Mouse (Mus musculus) kidney, adult 2 months (tissue): Measurements from ENCODE around the gene Kirrel3. TPM values are rescaled to one million over a fixed set of nuclear protein-coding genes. Genes with fewer than 3 reads are reported as not detected.
A peak's percentile ranks its signal among the peaks of the same experiment; 100 is the strongest.

Source experiments
- DNase-seq: peaks from one replicate; pipeline ENCODE4 v3.0.0; 2021
- H3K27ac ChIP-seq: fragments of 200-500 bp; 2 replicates; pipeline ENCODE4 v1.5.1; 2012; ENCODE audit warnings: low read depth, low read length, control low read depth, inconsistent platforms; ENCODE audit not compliant: insufficient read depth
- H3K27me3 ChIP-seq: fragments of 200-500 bp; replicated peaks from 2 replicates; pipeline ENCODE4 v1.6.1; 2012; ENCODE audit warnings: mild to moderate bottlenecking, moderate library complexity, low read length, inconsistent platforms; ENCODE audit not compliant: control insufficient read depth, insufficient read depth
- H3K36me3 ChIP-seq: fragments of 200-500 bp; 2 replicates; pipeline ENCODE4 v1.6.1; 2012; ENCODE audit warnings: mild to moderate bottlenecking, moderate library complexity, low read length, inconsistent platforms; ENCODE audit not compliant: control insufficient read depth, insufficient read depth
- H3K4me1 ChIP-seq: fragments of 200-500 bp; 2 replicates; pipeline ENCODE4 v1.6.1; 2011; ENCODE audit warnings: low read length; ENCODE audit not compliant: control insufficient read depth, insufficient read depth
- H3K4me3 ChIP-seq: fragments of 200-500 bp; 2 replicates; pipeline ENCODE4 v1.5.1; 2011; ENCODE audit warnings: mild to moderate bottlenecking, low read depth, low read length, control low read depth; ENCODE audit not compliant: insufficient read depth
- CTCF ChIP-seq: fragments of 200-500 bp; conservative IDR thresholded peaks from 2 replicates; pipeline ENCODE4 v1.5.1; 2011; ENCODE audit warnings: low read depth, mild to moderate bottlenecking, control low read depth, low read length, moderate library complexity, mixed read lengths; ENCODE audit not compliant: insufficient read depth, insufficient read length
- POLR2A ChIP-seq: fragments of 200-500 bp; IDR thresholded peaks from one replicate; pipeline ENCODE4 v1.6.1; 2011; ENCODE audit warnings: low read depth, low read length, control low read depth
- WGBS: fragments of 180-500 bp; shearing (Covaris S2); methylation state at CpG from one replicate; pipeline ENCODE4 v1.1.7; 2018; 5-methylcytosine and 5-hydroxymethylcytosine counted together
- polyA plus RNA-seq: library from polyadenylated mRNA; depleted of rRNA; stranded (reverse); fragments of >200 nt; gene quantifications from 2 replicates; pipeline ENCODE4 v1.2.3, GENCODE M21; 2012

Kirrel3 gene
- polyA plus RNA-seq, 1 experiment, result 0.47 TPM

- H3K36me3 ChIP-seq, result no peaks in the 10 kb centered on the region
- no peak for TF ChIP-seq CTCF
- TF ChIP-seq POLR2A, result no peak
- H3K27me3 ChIP-seq, result no peaks in the 10 kb centered on the region
- 0 out of 2 replicates have a peak, but pooled peaks cover under 1% of the 10 kb centered on the region for H3K4me1 ChIP-seq
- 94% methylated on average over 12 of the region's 12 CpGs for WGBS
- DNase-seq, result no peak
- H3K27ac ChIP-seq, result no peak overlapping the region
- H3K4me3 ChIP-seq, result no peak overlapping the region
These were observed 501.9 kb downstream of the Kirrel3 start for GRCm38 (mm10) chr9:34987422-34988148.

- H3K36me3 ChIP-seq, result no peaks in the 10 kb centered on the region
- TF ChIP-seq CTCF (no peak), POLR2A (no peak)
- H3K4me1 ChIP-seq, result 0 out of 2 replicates have a peak, but pooled peaks cover 3% of the 10 kb centered on the region
- 91% methylated on average over 3 of the region's 3 CpGs for WGBS
- H3K4me3 ChIP-seq, result no peak overlapping the region
- H3K27ac ChIP-seq, result no peak overlapping the region
- DNase-seq, result no peak
- H3K27me3 ChIP-seq, result no peaks in the 10 kb centered on the region
These were observed 503.0 kb downstream of the Kirrel3 start for GRCm38 (mm10) chr9:34988683-34989082.

- no peak overlapping the region for H3K4me3 ChIP-seq
- H3K27me3 ChIP-seq, result no peaks in the 10 kb centered on the region
- TF ChIP-seq CTCF, result no peak
- no peak for TF ChIP-seq POLR2A
- peak; percentile 77 for DNase-seq
- WGBS, result 54% methylated on average over 4 of the region's 4 CpGs
- no peaks in the 10 kb centered on the region for H3K36me3 ChIP-seq
- H3K27ac ChIP-seq, result peak overlapping the region; percentile 73
- peaks cover 10% of the 10 kb centered on the region; the same call in 1 of the 2 replicates for H3K4me1 ChIP-seq
These were observed 506.5 kb downstream of the Kirrel3 start for GRCm38 (mm10) chr9:34992201-34992600.

GRCm38 (mm10) chr9:34993467-34994211 lies 507.9 kb downstream of the Kirrel3 start:
- DNase-seq, result peak; percentile 96
- TF ChIP-seq CTCF (no peak), POLR2A (no peak)
- Histone ChIP-seq H3K36me3 (no peaks in the 10 kb centered on the region), H3K27ac (peak overlapping the region; percentile 64), H3K4me3 (no peak overlapping the region), H3K4me1 (peaks cover 10% of the 10 kb centered on the region; the same call in 1 of the 2 replicates), H3K27me3 (no peaks in the 10 kb centered on the region)
- 51% methylated on average over 4 of the region's 4 CpGs for WGBS

- no peak overlapping the region for H3K4me3 ChIP-seq
- peaks cover 10% of the 10 kb centered on the region; the same call in 1 of the 2 replicates for H3K4me1 ChIP-seq
- H3K27me3 ChIP-seq, result no peaks in the 10 kb centered on the region
- TF ChIP-seq POLR2A, result no peak
- no peak for TF ChIP-seq CTCF
- 75% methylated on average over 2 of the region's 2 CpGs for WGBS
- no peak for DNase-seq
- no peaks in the 10 kb centered on the region for H3K36me3 ChIP-seq
- H3K27ac ChIP-seq, result no peak overlapping the region
These were observed 509.4 kb downstream of the Kirrel3 start for GRCm38 (mm10) chr9:34995078-34995477.

GRCm38 (mm10) chr9:34995660-34996378 lies 510.1 kb downstream of the Kirrel3 start:
- H3K27ac ChIP-seq, result no peak overlapping the region

More at GRCm38 (mm10) chr9:34995660-34996378, 510.1 kb downstream of the Kirrel3 start:
- H3K4me3 ChIP-seq, result no peak overlapping the region
- WGBS, result 53% methylated on average over 15 of the region's 15 CpGs
- H3K36me3 ChIP-seq, result no peaks in the 10 kb centered on the region
- H3K27me3 ChIP-seq, result no peaks in the 10 kb centered on the region
- TF ChIP-seq POLR2A (no peak), CTCF (no peak)
- no peak for DNase-seq
- H3K4me1 ChIP-seq, result peaks cover 10% of the 10 kb centered on the region; the same call in 1 of the 2 replicates
